Mouse (Mus musculus): ENCODE data around the gene Six4. TPM values are rescaled to one million over a fixed set of nuclear protein-coding genes. Genes with fewer than 3 reads are reported as not detected.

The Six4 gene
- polyA plus RNA-seq, 1 experiment = 0.78 TPM

DNA sequence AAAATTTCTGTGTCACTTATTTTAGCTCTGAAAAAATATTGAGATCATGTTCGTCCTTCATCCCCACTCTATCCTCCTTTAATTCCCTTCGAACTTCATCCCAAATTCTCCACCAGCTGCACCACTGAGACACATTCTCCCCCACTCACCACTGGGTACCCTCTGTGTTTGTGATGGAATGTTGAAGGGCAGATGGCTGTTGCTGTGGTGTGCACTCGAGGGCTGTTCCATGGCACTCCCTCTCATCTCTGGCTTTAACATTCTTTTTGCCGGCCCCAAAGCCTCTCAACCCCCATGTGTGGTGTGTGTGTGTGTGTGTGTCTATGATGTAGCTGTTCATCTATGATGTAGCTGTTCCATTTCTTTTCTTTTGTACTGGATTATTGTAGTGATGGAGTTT lies 12.0 kb upstream of the Six4 start:
- no peaks in the 10 kb centered on the region for H3K27me3 ChIP-seq (replicated peaks; ENCODE audit: control insufficient read depth, insufficient read depth, low read length)
- no peak overlapping the region for H3K4me3 ChIP-seq (ENCODE audit: insufficient read depth, low read depth, low read length)
- no peak overlapping the region for H3K27ac ChIP-seq (ENCODE audit: insufficient read depth, low read depth, low read length)
- DNase-seq = no peak
- 69% methylated on average over 4 of the region's 4 CpGs for WGBS
- peaks cover 5% of the 10 kb centered on the region; the same call in 1 of the 2 replicates for H3K4me1 ChIP-seq (ENCODE audit: control insufficient read depth, insufficient read depth, low read length)
- no peaks in the 10 kb centered on the region for H3K36me3 ChIP-seq (ENCODE audit: control insufficient read depth, insufficient read depth, low read length)
- TF ChIP-seq CTCF (conservative IDR thresholded peaks at IDR 0.05; ENCODE audit: insufficient read depth, insufficient read length, low read depth, low read length) (no peak), POLR2A (IDR thresholded peaks at IDR 0.05; ENCODE audit: low read depth, low read length) (no peak)

DNA sequence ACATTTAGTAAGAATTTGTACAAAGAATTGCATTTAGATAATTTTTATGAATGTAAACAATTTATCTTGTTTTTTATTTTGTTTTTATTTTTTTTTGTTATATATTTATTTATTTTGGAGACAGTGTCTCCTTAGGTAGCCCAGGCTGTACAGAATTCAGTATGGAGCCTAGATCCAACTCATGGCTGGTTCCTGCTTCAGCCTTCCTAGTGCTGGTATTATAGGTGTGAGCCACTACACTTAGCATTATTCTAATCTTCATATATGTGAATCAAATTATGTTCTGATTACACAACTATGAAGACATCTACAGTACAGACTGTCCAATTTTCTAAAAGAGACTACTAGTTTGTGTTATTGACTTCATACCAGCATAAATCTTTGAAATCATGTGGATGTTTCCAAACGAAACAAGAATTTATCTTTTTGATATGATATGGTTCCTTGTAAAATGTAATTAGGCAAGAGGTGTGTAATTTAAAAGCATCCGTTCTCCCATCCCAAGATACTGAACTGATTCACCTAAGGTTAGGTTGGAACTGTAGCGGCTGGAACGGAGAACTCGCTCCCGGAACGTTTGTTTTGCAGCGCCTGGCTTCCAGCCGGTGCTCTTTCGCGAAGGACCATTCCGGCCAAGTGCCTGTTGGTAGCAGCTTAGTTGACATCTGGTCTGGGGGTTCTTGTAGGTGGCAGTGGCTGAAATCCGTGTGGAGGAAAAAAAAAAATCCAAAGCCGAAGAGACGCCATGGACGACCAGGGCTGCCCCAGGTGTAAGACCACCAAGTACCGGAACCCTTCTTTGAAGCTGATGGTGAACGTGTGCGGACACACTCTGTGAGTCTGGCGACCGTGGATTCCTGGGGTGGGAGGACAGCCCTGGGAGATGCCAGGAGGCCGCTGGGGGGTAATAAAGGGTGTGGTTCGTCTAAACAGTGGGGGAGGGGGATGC lies 10.1 kb upstream of the Six4 start, which contains the start of gene Mnat1:
Gene Mnat1 (plus strand): TSS at position 625 of the 949 bp plus-strand sequence.
- peak within 1 kb of the TSS; percentile 12; the same call in 1 of the 2 replicates for H3K27ac ChIP-seq (ENCODE audit: insufficient read depth, low read depth, low read length)
- WGBS = 1% methylated on average over 23 of the region's 23 CpGs
- peak; percentile 89 for DNase-seq

DNA sequence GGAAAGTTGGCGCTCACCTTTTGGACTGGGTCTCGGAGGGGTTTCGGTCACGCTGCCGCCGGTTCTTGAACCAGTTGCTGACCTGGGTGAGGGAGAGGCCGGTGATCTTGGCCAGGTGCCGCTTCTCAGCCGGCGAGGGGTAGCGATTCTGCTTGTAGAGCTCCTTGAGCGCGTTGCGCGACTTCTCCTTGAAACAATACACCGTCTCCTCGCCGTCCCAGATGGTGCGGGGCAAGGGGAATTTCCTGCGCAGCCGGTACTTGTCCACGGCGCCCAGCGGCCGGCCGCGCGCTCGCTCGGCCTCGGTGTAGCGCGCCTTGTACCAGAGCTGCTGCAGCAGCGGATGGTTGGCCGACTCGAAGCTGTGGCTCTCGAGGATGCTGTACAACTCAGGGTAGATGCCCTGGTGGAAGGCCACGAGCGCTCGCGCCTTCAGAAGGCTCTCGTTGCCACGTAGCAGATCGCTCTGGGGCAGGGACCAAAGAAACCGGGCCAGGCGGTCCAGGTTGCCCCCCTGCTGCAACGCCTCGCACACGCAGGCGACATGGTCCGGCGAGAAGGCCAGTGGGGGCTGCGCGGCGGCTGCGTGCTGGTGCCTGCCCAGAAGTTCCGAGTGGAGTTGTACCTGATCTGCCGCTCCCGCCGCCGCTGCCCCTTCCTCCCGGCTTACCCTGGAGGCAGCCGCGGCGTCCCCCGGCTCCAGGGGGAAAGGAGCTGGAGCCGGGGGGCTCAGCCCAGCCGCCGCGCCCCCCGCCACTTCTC lies 749 bp downstream of the Six4 start:
- peak overlapping the region; percentile 57 for H3K27ac ChIP-seq (ENCODE audit: insufficient read depth, low read depth, low read length)
- no peaks in the 10 kb centered on the region for H3K4me1 ChIP-seq (ENCODE audit: control insufficient read depth, insufficient read depth, low read length)
- H3K4me3 ChIP-seq (ENCODE audit: insufficient read depth, low read depth, low read length) = peak overlapping the region; percentile 60
- under 1% methylated on average over 71 of the region's 71 CpGs for WGBS
- TF ChIP-seq CTCF (conservative IDR thresholded peaks at IDR 0.05; ENCODE audit: insufficient read depth, insufficient read length, low read depth, low read length) = no peak
- TF ChIP-seq POLR2A (IDR thresholded peaks at IDR 0.05; ENCODE audit: low read depth, low read length) = no peak
- no peaks in the 10 kb centered on the region for H3K36me3 ChIP-seq (ENCODE audit: control insufficient read depth, insufficient read depth, low read length)
- peak; percentile 41 for DNase-seq
- no peaks in the 10 kb centered on the region for H3K27me3 ChIP-seq (replicated peaks; ENCODE audit: control insufficient read depth, insufficient read depth, low read length)

More for the DNA sequence above, 10.1 kb upstream of the Six4 start, which contains the start of gene Mnat1:
- TF ChIP-seq CTCF (conservative IDR thresholded peaks at IDR 0.05; ENCODE audit: insufficient read depth, insufficient read length, low read depth, low read length) (no peak), POLR2A (IDR thresholded peaks at IDR 0.05; ENCODE audit: low read depth, low read length) (peak; percentile 59)
- H3K4me1 ChIP-seq (ENCODE audit: control insufficient read depth, insufficient read depth, low read length) = peaks cover 5% of the 10 kb centered on the region; the same call in 1 of the 2 replicates
- no peaks in the 10 kb centered on the region for H3K36me3 ChIP-seq (ENCODE audit: control insufficient read depth, insufficient read depth, low read length)
- H3K4me3 ChIP-seq (ENCODE audit: insufficient read depth, low read depth, low read length) = peak within 1 kb of the TSS; percentile 96
- no peaks in the 10 kb centered on the region for H3K27me3 ChIP-seq (replicated peaks; ENCODE audit: control insufficient read depth, insufficient read depth, low read length)

DNA sequence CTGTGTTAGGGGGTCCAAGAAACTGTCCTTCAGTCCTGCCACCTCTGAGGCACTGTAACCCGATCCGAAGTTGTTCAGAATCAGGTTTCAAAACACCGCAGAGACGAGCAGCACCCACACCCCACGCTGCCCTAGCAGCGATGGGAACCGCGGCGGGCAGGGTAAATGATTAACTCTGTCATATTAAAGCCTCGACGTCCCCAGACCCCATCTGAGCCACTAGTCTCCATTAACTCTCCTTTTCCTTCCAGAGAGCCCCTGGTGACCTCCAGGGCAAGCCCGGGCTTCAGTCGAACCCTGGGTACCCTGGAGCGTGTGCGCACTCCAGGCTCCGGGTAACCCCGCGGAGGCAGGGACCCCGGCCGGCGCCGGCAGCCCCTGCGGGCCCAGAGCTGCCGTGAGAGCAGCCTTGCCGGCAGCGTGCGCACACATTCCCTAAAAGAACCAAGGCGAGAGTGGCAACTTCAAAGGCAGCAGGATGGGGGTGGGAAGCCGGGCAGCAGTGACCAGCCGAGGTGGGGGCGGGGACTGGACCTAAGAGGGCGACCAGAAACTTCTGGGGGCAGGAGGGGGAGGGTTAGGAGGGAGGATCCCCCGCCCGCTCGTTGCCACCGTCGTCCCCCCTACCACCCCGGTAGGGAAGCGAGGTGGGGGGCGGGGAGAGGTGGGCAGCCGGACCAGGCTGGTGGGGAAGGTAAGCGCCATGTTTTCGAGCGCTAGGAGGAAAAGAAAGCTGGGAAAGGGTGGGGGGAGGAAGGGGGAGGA lies 1.5 kb downstream of the Six4 start:
- DNase-seq = peak; percentile 48
- no peaks in the 10 kb centered on the region for H3K27me3 ChIP-seq (replicated peaks; ENCODE audit: control insufficient read depth, insufficient read depth, low read length)

DNA sequence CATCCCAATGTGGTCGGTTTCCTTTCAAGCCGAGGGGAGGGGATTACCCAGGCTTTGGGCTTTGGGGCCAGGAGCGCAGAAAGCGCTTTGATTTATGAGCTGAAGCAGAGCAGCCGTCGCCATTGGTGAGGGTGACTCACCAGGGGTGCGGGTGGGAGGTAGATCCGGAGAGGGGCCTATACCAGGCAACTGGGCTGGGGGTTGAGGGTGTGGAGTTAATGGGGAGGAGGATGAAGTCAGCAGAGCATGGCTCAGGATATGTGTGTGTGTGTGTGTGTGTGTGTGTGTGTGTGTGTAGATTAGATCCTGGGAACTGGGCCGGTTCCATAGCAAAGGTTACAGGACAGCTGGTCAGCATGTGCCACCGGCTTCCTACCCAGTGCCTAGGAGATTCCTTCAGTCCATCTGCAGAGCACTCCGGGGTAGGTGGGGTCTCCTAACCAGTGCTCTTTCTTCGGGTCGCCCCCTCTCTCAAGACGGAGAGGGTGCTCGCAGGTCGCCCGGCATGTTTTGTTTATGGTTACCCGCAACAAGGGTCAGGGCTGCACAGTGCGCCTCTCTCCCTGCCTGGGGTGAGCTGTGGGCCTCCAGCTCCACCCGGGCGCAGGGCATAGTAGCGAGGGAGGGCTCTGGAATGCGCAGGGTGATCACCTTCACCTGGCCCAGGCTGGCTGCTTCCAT lies 2.7 kb downstream of the Six4 start:
- TF ChIP-seq POLR2A (IDR thresholded peaks at IDR 0.05; ENCODE audit: low read depth, low read length) = no peak
- TF ChIP-seq CTCF (conservative IDR thresholded peaks at IDR 0.05; ENCODE audit: insufficient read depth, insufficient read length, low read depth, low read length) = no peak
- Histone ChIP-seq H3K27ac (ENCODE audit: insufficient read depth, low read depth, low read length) (peak overlapping the region; percentile 37; the same call in 1 of the 2 replicates), H3K36me3 (ENCODE audit: control insufficient read depth, insufficient read depth, low read length) (no peaks in the 10 kb centered on the region), H3K27me3 (replicated peaks; ENCODE audit: control insufficient read depth, insufficient read depth, low read length) (no peaks in the 10 kb centered on the region), H3K4me3 (ENCODE audit: insufficient read depth, low read depth, low read length) (peak overlapping the region; percentile 60), H3K4me1 (ENCODE audit: control insufficient read depth, insufficient read depth, low read length) (no peaks in the 10 kb centered on the region)
- WGBS = 19% methylated on average over 23 of the region's 23 CpGs
- DNase-seq = peak; percentile 48

More for the DNA sequence above, 1.5 kb downstream of the Six4 start:
- TF ChIP-seq POLR2A (IDR thresholded peaks at IDR 0.05; ENCODE audit: low read depth, low read length) (no peak), CTCF (conservative IDR thresholded peaks at IDR 0.05; ENCODE audit: insufficient read depth, insufficient read length, low read depth, low read length) (no peak)
- H3K4me1 ChIP-seq (ENCODE audit: control insufficient read depth, insufficient read depth, low read length) = no peaks in the 10 kb centered on the region
- peak overlapping the region; percentile 61 for H3K27ac ChIP-seq (ENCODE audit: insufficient read depth, low read depth, low read length)
- peak overlapping the region; percentile 60 for H3K4me3 ChIP-seq (ENCODE audit: insufficient read depth, low read depth, low read length)
- 1% methylated on average over 43 of the region's 44 CpGs for WGBS
- no peaks in the 10 kb centered on the region for H3K36me3 ChIP-seq (ENCODE audit: control insufficient read depth, insufficient read depth, low read length)

DNA sequence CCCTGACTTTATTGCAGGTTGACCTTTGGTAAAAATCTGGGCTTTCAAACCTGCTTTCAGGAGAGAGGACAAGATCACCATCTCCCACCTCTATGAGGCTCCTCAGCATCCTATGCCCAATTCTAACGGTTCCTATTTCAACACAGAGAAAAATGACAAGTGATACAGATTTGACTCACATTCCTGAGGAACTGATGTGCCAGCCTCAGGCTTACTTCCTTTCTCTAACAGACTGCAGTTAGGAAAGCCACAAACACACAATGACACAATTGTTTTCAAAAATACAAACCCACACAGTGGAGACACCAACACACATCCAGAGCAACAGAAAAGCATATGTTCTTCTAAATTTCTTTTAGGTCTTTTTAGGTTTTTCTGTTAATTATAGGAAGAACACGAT lies 5.4 kb downstream of the Six4 start:
- DNase-seq = no peak
- no peak for TF ChIP-seq POLR2A (IDR thresholded peaks at IDR 0.05; ENCODE audit: low read depth, low read length)
- no peak for TF ChIP-seq CTCF (conservative IDR thresholded peaks at IDR 0.05; ENCODE audit: insufficient read depth, insufficient read length, low read depth, low read length)
- Histone ChIP-seq H3K4me3 (ENCODE audit: insufficient read depth, low read depth, low read length) (no peak overlapping the region), H3K27ac (ENCODE audit: insufficient read depth, low read depth, low read length) (no peak overlapping the region), H3K36me3 (ENCODE audit: control insufficient read depth, insufficient read depth, low read length) (no peaks in the 10 kb centered on the region; the same call in 1 of the 2 replicates), H3K4me1 (ENCODE audit: control insufficient read depth, insufficient read depth, low read length) (no peaks in the 10 kb centered on the region), H3K27me3 (replicated peaks; ENCODE audit: control insufficient read depth, insufficient read depth, low read length) (no peaks in the 10 kb centered on the region)
- 71% methylated on average over 2 of the region's 2 CpGs for WGBS
